Mouse (Mus musculus): ENCODE measurements around the gene Cd5.

Cd5 gene

GRCm38 (mm10) chr19:10671319-10671718, 67.5 kb downstream of the Cd5 start:
- WGBS: 91% methylated on average over 4 of the region's 4 CpGs

Measured in cerebral cortex, adult 2 months (tissue).